Mouse (Mus musculus) lung, postnatal 0 days (tissue): ENCODE measurements around the gene Rps21. TPM values are rescaled to one million over a fixed set of nuclear protein-coding genes. Genes with fewer than 3 reads are reported as not detected.

Experiments
- ATAC-seq: fragments of 200-750 bp; cut with Nextera tagmentation; 2 replicates; pipeline ENCODE4 v1.8.0; 2017; ENCODE audit warnings: moderate library complexity
- DNase-seq: peaks from one replicate; pipeline ENCODE4 v3.0.0-alpha.2; 2016; ENCODE audit warnings: low spot score
- H3K27ac ChIP-seq: fragments of 300-500 bp; sonication (generic); 2 replicates; pipeline ENCODE4 v1.5.1; 2014; ENCODE audit warnings: antibody characterized with exemption, mild to moderate bottlenecking, low read length, mixed read lengths
- H3K27me3 ChIP-seq: fragments of 300-500 bp; sonication (generic); replicated peaks from 2 replicates; pipeline ENCODE4 v1.6.1; 2014; ENCODE audit warnings: low read length, mixed read lengths; ENCODE audit not compliant: insufficient read depth
- H3K36me3 ChIP-seq: fragments of 300-500 bp; sonication (generic); 2 replicates; pipeline ENCODE4 v1.6.1; 2014; ENCODE audit warnings: low read length, mixed read lengths; ENCODE audit not compliant: insufficient read depth
- H3K4me1 ChIP-seq: fragments of 300-500 bp; sonication (generic); 2 replicates; pipeline ENCODE4 v1.6.1; 2014; ENCODE audit warnings: antibody characterized with exemption, low read depth, low read length, mixed read lengths; ENCODE audit not compliant: insufficient read depth
- H3K4me2 ChIP-seq: fragments of 300-500 bp; sonication (generic); replicated peaks from 2 replicates; pipeline ENCODE4 v1.6.1; 2014; ENCODE audit warnings: low read depth, mild to moderate bottlenecking, low read length, moderate library complexity, mixed read lengths
- H3K4me3 ChIP-seq: fragments of 300-500 bp; sonication (generic); 2 replicates; pipeline ENCODE4 v1.5.1; 2014; ENCODE audit warnings: low read depth, low read length
- H3K9ac ChIP-seq: fragments of 300-500 bp; sonication (generic); replicated peaks from 2 replicates; pipeline ENCODE4 v1.6.1; 2014; ENCODE audit warnings: low read depth, mild to moderate bottlenecking
- H3K9me3 ChIP-seq: fragments of 300-500 bp; sonication (generic); 2 replicates; pipeline ENCODE4 v1.6.1; 2016; ENCODE audit warnings: low read length, mixed read lengths
- CTCF ChIP-seq: IDR thresholded peaks from 2 replicates; pipeline ENCODE4 v1.5.1; 2016; ENCODE audit warnings: antibody characterized with exemption, mild to moderate bottlenecking
- EP300 ChIP-seq: IDR thresholded peaks from 2 replicates; pipeline ENCODE4 v1.6.1; 2016; ENCODE audit warnings: antibody characterized with exemption, mild to moderate bottlenecking, control low read depth
- WGBS: fragments of 180-500 bp; shearing (Covaris S2); extraction: QIAGEN DNeasy Blood & Tissue Kit; methylation state at CpG from one replicate; pipeline ENCODE4 v1.1.7; 2014; 5-methylcytosine and 5-hydroxymethylcytosine counted together
- polyA plus RNA-seq: library from polyadenylated mRNA; unstranded; fragments of >200 nt; fragmentation: Nextera tagmentation; extraction: Ambion mirVana; gene quantifications from 2 replicates; pipeline ENCODE4 v1.2.1, GENCODE M21; 2015

The Rps21 gene
- polyA plus RNA-seq, 1 experiment from 2014 or later, result 453 TPM

DNA sequence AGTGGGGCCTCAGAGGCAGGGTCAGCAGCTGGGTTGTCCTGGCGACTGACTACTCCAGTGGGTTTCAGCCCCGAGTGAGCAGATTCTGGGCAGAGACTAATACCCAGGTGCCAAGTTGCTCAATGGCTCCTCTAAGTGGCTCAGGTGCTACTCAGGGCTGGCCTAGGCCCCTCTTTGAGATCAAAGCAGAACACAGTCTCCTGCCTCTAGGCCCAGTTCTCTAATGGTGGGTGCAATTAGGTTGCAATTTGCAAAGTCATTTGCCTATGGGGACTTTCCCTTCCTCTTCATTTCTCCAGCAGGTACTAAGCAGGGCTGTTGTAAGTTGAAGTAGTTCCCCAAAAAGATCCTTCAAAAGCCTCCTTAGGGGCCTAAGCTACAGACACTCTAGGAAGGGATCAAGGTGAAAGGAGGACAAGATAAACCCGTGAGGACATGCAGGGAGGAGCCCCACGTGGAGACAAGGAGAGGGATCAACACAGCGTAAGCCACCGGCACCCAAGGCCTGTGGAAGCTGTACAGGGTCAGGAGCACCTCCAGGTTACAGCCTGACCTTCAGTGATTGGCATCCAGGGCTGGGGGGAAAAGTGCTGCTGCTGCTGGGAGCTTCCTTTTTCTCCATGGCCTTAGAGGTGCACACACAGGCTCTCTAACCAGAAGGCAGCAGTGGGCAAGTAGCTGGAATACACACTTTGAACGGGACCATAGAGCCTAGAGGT is 13.5 kb downstream of the Rps21 start:
- Histone ChIP-seq H3K27me3 (no peaks in the 10 kb centered on the region), H3K9ac (no peak overlapping the region), H3K4me3 (no peak overlapping the region), H3K27ac (peak overlapping the region; percentile 43; the same call in 1 of the 2 replicates), H3K4me1 (peaks cover 14% of the 10 kb centered on the region; the same call in 1 of the 2 replicates), H3K36me3 (no peaks in the 10 kb centered on the region), H3K4me2 (no peak overlapping the region), H3K9me3 (no peaks in the 10 kb centered on the region)
- peak; percentile 20 for ATAC-seq
- TF ChIP-seq EP300, result peak; percentile 54
- TF ChIP-seq CTCF, result no peak
- WGBS, result 53% methylated on average over 7 of the region's 7 CpGs
- peak; percentile 76 for DNase-seq

DNA sequence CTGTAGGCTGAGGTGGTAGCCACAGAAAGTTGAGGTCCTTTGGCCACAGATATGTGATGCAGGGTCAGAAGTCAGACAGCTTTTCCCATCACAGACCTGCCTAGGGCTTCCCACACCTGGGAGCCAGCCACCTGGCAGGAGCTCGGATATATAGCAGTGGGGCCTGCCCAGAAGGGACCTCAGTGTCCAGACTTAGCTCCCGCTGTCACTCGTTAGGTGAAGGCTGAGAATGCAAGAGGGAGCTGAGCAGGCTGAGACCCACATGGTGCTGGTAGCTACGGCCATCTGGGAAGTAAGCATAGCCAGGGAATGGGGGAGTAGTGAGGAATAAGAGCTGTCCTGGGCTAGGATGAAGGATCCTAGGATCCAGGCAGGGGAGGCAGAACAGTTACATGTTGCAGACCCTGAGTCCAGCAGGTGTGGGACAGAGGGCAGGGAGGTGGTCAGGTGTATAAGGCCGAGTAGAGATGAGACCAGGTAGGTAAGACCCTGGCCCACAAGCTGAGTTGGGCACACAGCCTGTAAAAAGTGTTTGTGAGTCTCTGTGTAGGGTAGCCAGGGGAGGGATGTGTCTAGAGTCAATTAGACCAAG is 14.7 kb downstream of the Rps21 start:
- DNase-seq (no peak), ATAC-seq (no peak)
- Histone ChIP-seq H3K9ac (0 out of 2 replicates have a peak overlapping the region, but pooled peaks have one; percentile 26), H3K36me3 (no peaks in the 10 kb centered on the region), H3K4me3 (no peak overlapping the region), H3K4me1 (peaks cover 21% of the 10 kb centered on the region; the same call in 1 of the 2 replicates), H3K4me2 (peak overlapping the region; percentile 97), H3K9me3 (no peaks in the 10 kb centered on the region), H3K27ac (no peak overlapping the region), H3K27me3 (no peaks in the 10 kb centered on the region)
- TF ChIP-seq CTCF (no peak), EP300 (no peak)
- WGBS, result 60% methylated on average over 5 of the region's 5 CpGs

- Histone ChIP-seq H3K4me3 (peak overlapping the region; percentile 69), H3K36me3 (no peaks in the 10 kb centered on the region), H3K4me2 (peak overlapping the region; percentile 97), H3K27ac (peak overlapping the region; percentile 69; the same call in 1 of the 2 replicates), H3K27me3 (no peaks in the 10 kb centered on the region), H3K9ac (peak overlapping the region; percentile 88), H3K4me1 (peaks cover 21% of the 10 kb centered on the region; the same call in 1 of the 2 replicates), H3K9me3 (no peaks in the 10 kb centered on the region)
- DNase-seq, result no peak
- no peak for TF ChIP-seq CTCF
- no peak for TF ChIP-seq EP300
- ATAC-seq, result peak; percentile 27
- under 1% methylated on average over 32 of the region's 37 CpGs for WGBS
Observed at GRCm38 (mm10) chr2:180272884-180273321, 15.7 kb downstream of the Rps21 start.

- peak; percentile 94 for ATAC-seq
- H3K4me2 ChIP-seq, result peak within 1 kb of the TSS; percentile 97
- H3K9me3 ChIP-seq, result no peaks in the 10 kb centered on the region
- WGBS, result 5% methylated on average over 48 of the region's 68 CpGs
- peak; percentile 99 for DNase-seq
- TF ChIP-seq EP300 (no peak), CTCF (no peak)
- peak within 1 kb of the TSS; percentile 69; the same call in 1 of the 2 replicates for H3K27ac ChIP-seq
- no peaks in the 10 kb centered on the region for H3K36me3 ChIP-seq
- no peaks in the 10 kb centered on the region for H3K27me3 ChIP-seq
- peak within 1 kb of the TSS; percentile 88 for H3K9ac ChIP-seq
- H3K4me1 ChIP-seq, result peaks cover 21% of the 10 kb centered on the region; the same call in 1 of the 2 replicates
- peak within 1 kb of the TSS; percentile 69 for H3K4me3 ChIP-seq
Observed at GRCm38 (mm10) chr2:180273394-180274244, 16.4 kb downstream of the Rps21 start, which contains the start of gene Cables2. Gene Cables2, minus strand, starts transcription at chr2:180273496.

DNA sequence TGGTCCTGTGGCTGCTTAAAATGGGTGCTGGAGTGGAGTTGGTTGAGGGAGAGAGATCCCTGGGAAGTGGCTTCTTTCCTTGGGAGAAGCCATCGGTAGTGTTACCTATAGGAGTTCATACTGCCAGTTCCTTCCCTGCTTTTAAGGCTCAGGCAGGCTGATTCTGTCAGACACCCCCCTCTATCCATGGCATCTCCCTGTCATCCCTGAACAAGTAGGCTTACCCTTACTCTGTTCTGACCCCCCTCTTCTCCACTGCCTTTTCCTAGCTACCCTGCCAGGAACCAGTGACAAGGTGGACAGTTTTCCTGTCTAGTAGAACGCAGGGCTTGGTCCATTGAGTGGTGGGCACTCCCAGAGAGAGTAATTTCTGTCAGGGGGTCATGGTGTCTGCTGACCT is 17.3 kb downstream of the Rps21 start:
- Histone ChIP-seq H3K4me2 (no peak overlapping the region; the same call in 1 of the 2 replicates), H3K36me3 (no peaks in the 10 kb centered on the region), H3K27ac (no peak overlapping the region), H3K9ac (no peak overlapping the region), H3K9me3 (no peaks in the 10 kb centered on the region), H3K4me1 (peaks cover 21% of the 10 kb centered on the region; the same call in 1 of the 2 replicates), H3K27me3 (no peaks in the 10 kb centered on the region), H3K4me3 (no peak overlapping the region)
- TF ChIP-seq CTCF, result no peak
- no peak for TF ChIP-seq EP300
- no peak for DNase-seq
- WGBS, result 91% methylated on average over 2 of the region's 2 CpGs
- no peak for ATAC-seq

GRCm38 (mm10) chr2:180275836-180276235 is 18.7 kb downstream of the Rps21 start:
- Histone ChIP-seq H3K9me3 (no peaks in the 10 kb centered on the region), H3K4me2 (peak overlapping the region; percentile 8; the same call in 1 of the 2 replicates), H3K4me1 (peaks cover 21% of the 10 kb centered on the region; the same call in 1 of the 2 replicates), H3K27me3 (no peaks in the 10 kb centered on the region), H3K4me3 (no peak overlapping the region), H3K36me3 (no peaks in the 10 kb centered on the region), H3K9ac (no peak overlapping the region), H3K27ac (no peak overlapping the region)
- TF ChIP-seq EP300 (no peak), CTCF (peak; percentile 94)
- 0% methylated on average over 8 of the region's 8 CpGs for WGBS
- DNase-seq (peak; percentile 97), ATAC-seq (peak; percentile 48)
